Mouse (Mus musculus): ENCODE measurements around the gene Notch2.
A peak's percentile ranks its signal among the peaks of the same experiment; 100 is the strongest.

The Notch2 gene

GRCm38 (mm10) chr3:98050492-98051406 is 37.4 kb downstream of the Notch2 start:
- no peak for DNase-seq (ENCODE audit: low read depth, low spot score)

- DNase-seq (ENCODE audit: low read depth, low spot score), result no peak
Measured at GRCm38 (mm10) chr3:98051407-98051968, 38.2 kb downstream of the Notch2 start.

GRCm38 (mm10) chr3:98052507-98053430 is 39.4 kb downstream of the Notch2 start:
- no peak for DNase-seq (ENCODE audit: low read depth, low spot score)

- no peak for DNase-seq (ENCODE audit: low read depth, low spot score)
Measured at GRCm38 (mm10) chr3:98053817-98054216, 40.5 kb downstream of the Notch2 start.

- no peak for DNase-seq (ENCODE audit: low read depth, low spot score)
Measured at GRCm38 (mm10) chr3:98054334-98055007, 41.1 kb downstream of the Notch2 start.

- DNase-seq (ENCODE audit: low read depth, low spot score), result no peak
Measured at GRCm38 (mm10) chr3:98055008-98055345, 41.6 kb downstream of the Notch2 start.

- DNase-seq (ENCODE audit: low read depth, low spot score), result no peak
Measured at GRCm38 (mm10) chr3:98055808-98056728, 42.7 kb downstream of the Notch2 start.

- DNase-seq (ENCODE audit: low read depth, low spot score), result no peak
Measured at GRCm38 (mm10) chr3:98056956-98057365, 43.6 kb downstream of the Notch2 start.

GRCm38 (mm10) chr3:98059076-98059475 is 45.7 kb downstream of the Notch2 start:
- no peak for DNase-seq (ENCODE audit: low read depth, low spot score)

- peak; percentile 61 for DNase-seq (ENCODE audit: low read depth, low spot score)
Measured at GRCm38 (mm10) chr3:98060981-98061660, 47.8 kb downstream of the Notch2 start.

GRCm38 (mm10) chr3:98061661-98062330 is 48.5 kb downstream of the Notch2 start:
- no peak for DNase-seq (ENCODE audit: low read depth, low spot score)

GRCm38 (mm10) chr3:98062591-98063185 is 49.4 kb downstream of the Notch2 start:
- DNase-seq (ENCODE audit: low read depth, low spot score), result no peak

- peak; percentile 67 for DNase-seq (ENCODE audit: low read depth, low spot score)
Measured at GRCm38 (mm10) chr3:98063186-98063771, 50.0 kb downstream of the Notch2 start.

GRCm38 (mm10) chr3:98063833-98064232 is 50.5 kb downstream of the Notch2 start:
- no peak for DNase-seq (ENCODE audit: low read depth, low spot score)

GRCm38 (mm10) chr3:98065004-98065403 is 51.7 kb downstream of the Notch2 start:
- DNase-seq (ENCODE audit: low read depth, low spot score), result no peak

- DNase-seq (ENCODE audit: low read depth, low spot score), result no peak
Measured at GRCm38 (mm10) chr3:98066434-98066833, 53.1 kb downstream of the Notch2 start.

- DNase-seq (ENCODE audit: low read depth, low spot score), result no peak
Measured at GRCm38 (mm10) chr3:98067413-98067812, 54.1 kb downstream of the Notch2 start.

- DNase-seq (ENCODE audit: low read depth, low spot score), result no peak
Measured at GRCm38 (mm10) chr3:98067852-98068491, 54.6 kb downstream of the Notch2 start.

Measured in mesoderm, embryonic 11.5 days (tissue).